Mouse (Mus musculus): ENCODE results near the gene Cmtm4.

Gene Cmtm4

GRCm38 (mm10) chr8:104411468-104411867 is 15.9 kb upstream of the Cmtm4 start:
- no peak for DNase-seq (ENCODE audit: low read depth, low spot score)

GRCm38 (mm10) chr8:104410628-104411273 is 15.1 kb upstream of the Cmtm4 start:
- DNase-seq (ENCODE audit: low read depth, low spot score): no peak

- DNase-seq (ENCODE audit: low read depth, low spot score): no peak
Measured at GRCm38 (mm10) chr8:104408328-104409110, 12.9 kb upstream of the Cmtm4 start.

GRCm38 (mm10) chr8:104406340-104407128 is 10.9 kb upstream of the Cmtm4 start:
- no peak for DNase-seq (ENCODE audit: low read depth, low spot score)

- DNase-seq (ENCODE audit: low read depth, low spot score): no peak
Measured at GRCm38 (mm10) chr8:104405430-104406187, 10.0 kb upstream of the Cmtm4 start.

- no peak for DNase-seq (ENCODE audit: low read depth, low spot score)
Measured at GRCm38 (mm10) chr8:104403596-104403995, 8.0 kb upstream of the Cmtm4 start.

GRCm38 (mm10) chr8:104394801-104395702 is 555 bp downstream of the Cmtm4 start:
- DNase-seq (ENCODE audit: low read depth, low spot score): no peak

- DNase-seq (ENCODE audit: low read depth, low spot score): no peak
Measured at GRCm38 (mm10) chr8:104393767-104394166, 1.8 kb downstream of the Cmtm4 start.

GRCm38 (mm10) chr8:104393139-104393538 is 2.5 kb downstream of the Cmtm4 start:
- DNase-seq (ENCODE audit: low read depth, low spot score): no peak

GRCm38 (mm10) chr8:104390245-104390644 is 5.4 kb downstream of the Cmtm4 start:
- no peak for DNase-seq (ENCODE audit: low read depth, low spot score)

GRCm38 (mm10) chr8:104387980-104388379 is 7.6 kb downstream of the Cmtm4 start:
- no peak for DNase-seq (ENCODE audit: low read depth, low spot score)

GRCm38 (mm10) chr8:104387501-104387900 is 8.1 kb downstream of the Cmtm4 start:
- no peak for DNase-seq (ENCODE audit: low read depth, low spot score)

- no peak for DNase-seq (ENCODE audit: low read depth, low spot score)
Measured at GRCm38 (mm10) chr8:104386693-104387092, 8.9 kb downstream of the Cmtm4 start.

- no peak for DNase-seq (ENCODE audit: low read depth, low spot score)
Measured at GRCm38 (mm10) chr8:104383977-104384376, 11.6 kb downstream of the Cmtm4 start.

- DNase-seq (ENCODE audit: low read depth, low spot score): no peak
Measured at GRCm38 (mm10) chr8:104383296-104383695, 12.3 kb downstream of the Cmtm4 start.

- DNase-seq (ENCODE audit: low read depth, low spot score): no peak
Measured at GRCm38 (mm10) chr8:104380961-104381411, 14.6 kb downstream of the Cmtm4 start.

- no peak for DNase-seq (ENCODE audit: low read depth, low spot score)
Measured at GRCm38 (mm10) chr8:104380269-104380668, 15.3 kb downstream of the Cmtm4 start.

- DNase-seq (ENCODE audit: low read depth, low spot score): no peak
Measured at GRCm38 (mm10) chr8:104379301-104379836, 16.2 kb downstream of the Cmtm4 start.

GRCm38 (mm10) chr8:104376669-104377068 is 18.9 kb downstream of the Cmtm4 start:
- DNase-seq (ENCODE audit: low read depth, low spot score): no peak

- no peak for DNase-seq (ENCODE audit: low read depth, low spot score)
Measured at GRCm38 (mm10) chr8:104375959-104376358, 19.6 kb downstream of the Cmtm4 start.
